Mouse (Mus musculus): ENCODE measurements around the gene Cnnm4. TPM values are rescaled to one million over a fixed set of nuclear protein-coding genes. Genes with fewer than 3 reads are reported as not detected.

Cnnm4 gene
- total and polyA plus RNA-seq, 3 experiments, result 3.1 to 8.6 (median 4.5) TPM

DNA sequence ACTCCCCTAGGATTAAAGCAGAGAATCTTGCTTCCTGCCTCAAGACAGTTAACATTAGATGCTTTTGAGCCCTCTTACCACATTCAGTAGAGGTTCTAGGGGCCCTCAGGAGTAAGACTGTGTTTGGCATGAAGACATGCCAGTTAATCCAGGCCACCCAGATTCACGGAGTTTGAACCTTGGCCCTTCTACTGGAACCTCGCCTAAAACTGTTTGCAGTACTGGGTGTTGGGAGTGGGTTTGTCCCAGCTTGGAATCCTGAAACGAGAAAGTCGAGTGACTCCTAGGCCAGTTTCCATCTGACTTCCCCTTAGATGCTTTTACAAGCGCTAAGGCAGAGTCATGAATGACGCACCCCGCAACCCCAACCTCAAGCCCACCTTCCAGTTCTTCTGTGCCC is 5.0 kb downstream of the Cnnm4 start:
- H3K27me3 ChIP-seq (ENCODE audit: insufficient read depth, low read length), result peaks cover 10% of the 10 kb centered on the region; the same call in 1 of the 2 replicates
- H3K4me3 ChIP-seq (ENCODE audit: low read depth, low read length), result no peak overlapping the region
- peaks cover 21% of the 10 kb centered on the region for H3K36me3 ChIP-seq (replicated peaks)
- DNase-seq (ENCODE audit: low spot score) (no peak), ATAC-seq (ENCODE audit: extremely low read depth, insufficient number of reproducible peaks, low FRiP score, poor library complexity, severe bottlenecking) (no peak)
- H3K9me3 ChIP-seq (replicated peaks), result no peaks in the 10 kb centered on the region
- H3K4me1 ChIP-seq (ENCODE audit: insufficient read depth, low read depth, low read length), result peaks cover 53% of the 10 kb centered on the region
- TF ChIP-seq TAL1 (conservative IDR thresholded peaks at IDR 0.05; ENCODE audit: low read depth, low read length), result no peak
- no peak for TF ChIP-seq POLR2AphosphoS5 (IDR thresholded peaks at IDR 0.05; ENCODE audit: insufficient replicate concordance, low read depth, low read length)
- TF ChIP-seq GATA1 (IDR thresholded peaks at IDR 0.05; ENCODE audit: borderline replicate concordance, low read length), result no peak
- TF ChIP-seq CTCF (IDR thresholded peaks at IDR 0.05; ENCODE audit: low read depth, low read length), result no peak
- no peak for TF ChIP-seq GATA2 (IDR thresholded peaks at IDR 0.05; ENCODE audit: borderline replicate concordance, low read depth, low read length)

GRCm38 (mm10) chr1:36478343-36478795 is 6.9 kb downstream of the Cnnm4 start:
- TF ChIP-seq POLR2AphosphoS5 (IDR thresholded peaks at IDR 0.05; ENCODE audit: insufficient replicate concordance, low read depth, low read length), result no peak
- no peak for TF ChIP-seq GATA2 (IDR thresholded peaks at IDR 0.05; ENCODE audit: borderline replicate concordance, low read depth, low read length)
- no peak for TF ChIP-seq GATA1 (IDR thresholded peaks at IDR 0.05; ENCODE audit: borderline replicate concordance, low read length)
- no peak for TF ChIP-seq TAL1 (conservative IDR thresholded peaks at IDR 0.05; ENCODE audit: low read depth, low read length)
- TF ChIP-seq CTCF (IDR thresholded peaks at IDR 0.05; ENCODE audit: low read depth, low read length), result no peak
- H3K9me3 ChIP-seq (replicated peaks), result no peaks in the 10 kb centered on the region
- no peak for ATAC-seq (ENCODE audit: extremely low read depth, insufficient number of reproducible peaks, low FRiP score, poor library complexity, severe bottlenecking)
- H3K4me3 ChIP-seq (ENCODE audit: low read depth, low read length), result no peak overlapping the region
- DNase-seq (ENCODE audit: low spot score), result no peak
- peaks cover 40% of the 10 kb centered on the region for H3K4me1 ChIP-seq (ENCODE audit: insufficient read depth, low read depth, low read length)
- peaks cover 4% of the 10 kb centered on the region; the same call in 1 of the 2 replicates for H3K27me3 ChIP-seq (ENCODE audit: insufficient read depth, low read length)
- peaks cover 21% of the 10 kb centered on the region for H3K36me3 ChIP-seq (replicated peaks)

GRCm38 (mm10) chr1:36479903-36480899 is 8.8 kb downstream of the Cnnm4 start:
- H3K36me3 ChIP-seq (replicated peaks), result peaks cover 22% of the 10 kb centered on the region
- DNase-seq (ENCODE audit: low spot score) (no peak), ATAC-seq (ENCODE audit: extremely low read depth, insufficient number of reproducible peaks, low FRiP score, poor library complexity, severe bottlenecking) (no peak)
- H3K4me1 ChIP-seq (ENCODE audit: insufficient read depth, low read depth, low read length), result peaks cover 22% of the 10 kb centered on the region
- TF ChIP-seq CTCF (IDR thresholded peaks at IDR 0.05; ENCODE audit: low read depth, low read length) (no peak), TAL1 (conservative IDR thresholded peaks at IDR 0.05; ENCODE audit: low read depth, low read length) (no peak), POLR2AphosphoS5 (IDR thresholded peaks at IDR 0.05; ENCODE audit: insufficient replicate concordance, low read depth, low read length) (no peak), GATA2 (IDR thresholded peaks at IDR 0.05; ENCODE audit: borderline replicate concordance, low read depth, low read length) (no peak), GATA1 (IDR thresholded peaks at IDR 0.05; ENCODE audit: borderline replicate concordance, low read length) (no peak)
- H3K4me3 ChIP-seq (ENCODE audit: low read depth, low read length), result no peak overlapping the region
- H3K27me3 ChIP-seq (ENCODE audit: insufficient read depth, low read length), result peaks cover 4% of the 10 kb centered on the region; the same call in 1 of the 2 replicates
- H3K9me3 ChIP-seq (replicated peaks), result no peaks in the 10 kb centered on the region

GRCm38 (mm10) chr1:36483825-36484224 is 12.4 kb downstream of the Cnnm4 start:
- TF ChIP-seq POLR2AphosphoS5 (IDR thresholded peaks at IDR 0.05; ENCODE audit: insufficient replicate concordance, low read depth, low read length) (no peak), CTCF (IDR thresholded peaks at IDR 0.05; ENCODE audit: low read depth, low read length) (no peak), GATA1 (IDR thresholded peaks at IDR 0.05; ENCODE audit: borderline replicate concordance, low read length) (no peak), GATA2 (IDR thresholded peaks at IDR 0.05; ENCODE audit: borderline replicate concordance, low read depth, low read length) (no peak), TAL1 (conservative IDR thresholded peaks at IDR 0.05; ENCODE audit: low read depth, low read length) (no peak)
- ATAC-seq (ENCODE audit: extremely low read depth, insufficient number of reproducible peaks, low FRiP score, poor library complexity, severe bottlenecking), result no peak
- H3K36me3 ChIP-seq (replicated peaks), result peaks cover 19% of the 10 kb centered on the region
- DNase-seq (ENCODE audit: low spot score), result no peak
- H3K9me3 ChIP-seq (replicated peaks), result no peaks in the 10 kb centered on the region
- peaks cover 8% of the 10 kb centered on the region for H3K4me1 ChIP-seq (ENCODE audit: insufficient read depth, low read depth, low read length)
- no peak overlapping the region for H3K4me3 ChIP-seq (ENCODE audit: low read depth, low read length)
- 0 out of 2 replicates have a peak, but pooled peaks cover 2% of the 10 kb centered on the region for H3K27me3 ChIP-seq (ENCODE audit: insufficient read depth, low read length)

DNA sequence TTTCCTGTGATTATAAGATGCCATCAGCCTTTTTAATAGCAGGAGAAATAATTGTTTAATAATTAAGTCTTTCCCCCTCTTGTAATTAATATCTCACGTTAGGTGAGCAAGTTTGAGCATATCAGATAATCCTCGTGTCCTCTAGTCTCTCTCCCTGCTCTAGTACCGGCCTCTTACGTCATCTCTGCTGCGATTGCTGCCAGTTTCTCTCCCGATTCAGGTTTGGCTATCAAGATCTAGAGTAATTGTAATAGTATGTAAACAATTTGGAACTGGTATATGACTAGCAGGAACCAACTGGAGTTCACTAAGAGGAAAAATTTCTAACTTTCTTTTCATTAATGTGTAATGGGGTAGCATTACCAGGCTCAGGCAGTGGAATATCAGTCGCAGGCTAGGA is 13.7 kb downstream of the Cnnm4 start:
- peaks cover 14% of the 10 kb centered on the region for H3K36me3 ChIP-seq (replicated peaks)
- no peak for TF ChIP-seq CTCF (IDR thresholded peaks at IDR 0.05; ENCODE audit: low read depth, low read length)
- ATAC-seq (ENCODE audit: extremely low read depth, insufficient number of reproducible peaks, low FRiP score, poor library complexity, severe bottlenecking), result no peak
- no peak for DNase-seq (ENCODE audit: low spot score)
- no peak overlapping the region for H3K4me3 ChIP-seq (ENCODE audit: low read depth, low read length)
- peaks cover 8% of the 10 kb centered on the region for H3K4me1 ChIP-seq (ENCODE audit: insufficient read depth, low read depth, low read length)
- H3K9me3 ChIP-seq (replicated peaks), result no peaks in the 10 kb centered on the region
- 0 out of 2 replicates have a peak, but pooled peaks cover 2% of the 10 kb centered on the region for H3K27me3 ChIP-seq (ENCODE audit: insufficient read depth, low read length)

DNA sequence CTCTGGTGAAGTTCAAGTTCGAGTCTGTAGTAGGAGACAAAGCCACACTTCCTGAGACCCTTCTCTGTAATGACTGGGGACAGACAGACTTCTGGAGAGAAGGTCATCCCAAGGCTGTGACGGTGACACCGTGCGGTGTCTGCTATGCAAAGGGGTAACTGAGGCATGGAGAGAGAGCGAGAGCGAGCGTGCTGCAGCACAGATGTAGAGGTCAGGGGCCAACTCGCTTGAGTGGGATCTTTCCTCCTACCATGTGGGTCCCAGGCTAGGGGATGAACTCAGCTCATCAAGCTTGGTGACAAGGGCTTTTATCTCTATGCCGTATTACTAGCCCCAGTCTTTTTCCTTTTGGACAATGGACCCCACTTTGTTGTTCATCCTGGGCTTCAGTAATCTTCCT is 15.7 kb downstream of the Cnnm4 start:
- 0 out of 2 replicates have a peak, but pooled peaks cover under 1% of the 10 kb centered on the region for H3K27me3 ChIP-seq (ENCODE audit: insufficient read depth, low read length)
- H3K9me3 ChIP-seq (replicated peaks), result no peaks in the 10 kb centered on the region
- H3K4me1 ChIP-seq (ENCODE audit: insufficient read depth, low read depth, low read length), result peaks cover 7% of the 10 kb centered on the region
- TF ChIP-seq TAL1 (conservative IDR thresholded peaks at IDR 0.05; ENCODE audit: low read depth, low read length), result no peak
- no peak for TF ChIP-seq POLR2AphosphoS5 (IDR thresholded peaks at IDR 0.05; ENCODE audit: insufficient replicate concordance, low read depth, low read length)
- no peak for TF ChIP-seq GATA2 (IDR thresholded peaks at IDR 0.05; ENCODE audit: borderline replicate concordance, low read depth, low read length)
- TF ChIP-seq CTCF (IDR thresholded peaks at IDR 0.05; ENCODE audit: low read depth, low read length), result no peak
- no peak for TF ChIP-seq GATA1 (IDR thresholded peaks at IDR 0.05; ENCODE audit: borderline replicate concordance, low read length)
- H3K36me3 ChIP-seq (replicated peaks), result peaks cover 13% of the 10 kb centered on the region
- H3K4me3 ChIP-seq (ENCODE audit: low read depth, low read length), result no peak overlapping the region
- no peak for DNase-seq (ENCODE audit: low spot score)
- ATAC-seq (ENCODE audit: extremely low read depth, insufficient number of reproducible peaks, low FRiP score, poor library complexity, severe bottlenecking), result no peak

All from G1E (cell line).